Comparison of ENCODE assay signal across 8 mouse cellular contexts in the genomic region with DNA sequence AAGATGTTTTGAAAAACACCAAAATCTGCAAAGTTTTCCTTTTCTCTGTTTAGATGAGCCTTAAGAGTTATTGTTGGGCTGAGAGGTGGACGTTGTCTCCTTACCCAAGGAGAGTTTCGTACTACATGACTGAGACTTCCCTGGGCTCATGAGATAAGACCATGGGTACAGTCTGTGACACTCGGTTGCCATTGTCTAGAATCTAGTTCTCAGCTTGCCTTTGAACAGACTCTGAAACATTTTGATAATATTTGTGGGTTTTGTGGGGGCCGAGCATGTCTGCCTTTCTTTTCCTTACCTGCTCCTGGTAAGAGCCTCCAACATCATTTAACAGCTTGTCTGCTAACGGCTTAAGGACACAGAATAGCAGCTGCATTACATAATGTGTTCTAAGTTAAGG.
DNase-seq lines count a peak whose midpoint lies in the region; ATAC-seq and TF ChIP-seq lines count a peak whose summit lies in the region.

No protein-coding gene starts in this region.

- no peak for TF ChIP-seq POLR2A in heart, adult 2 months (IDR thresholded peaks at IDR 0.05; ENCODE audit: insufficient read depth, low read depth, low read length)

- no peaks in the 10 kb centered on the region for H3K79me2 ChIP-seq in heart, adult 2 months (replicated peaks; ENCODE audit: control insufficient read depth, insufficient read depth, low read length)

- H3K9ac ChIP-seq in heart, adult 2 months (ENCODE audit: low read depth, low read length), result no peak overlapping the region
- no peak overlapping the region for H3K9ac ChIP-seq in lung, embryonic 15.5 days
- H3K9ac ChIP-seq in liver, embryonic 13.5 days, result no peak overlapping the region

- peaks cover 20% of the 10 kb centered on the region for H3K36me3 ChIP-seq in heart, adult 2 months (ENCODE audit: control insufficient read depth, insufficient read depth, low read length)
- no peaks in the 10 kb centered on the region for H3K36me3 ChIP-seq in lung, embryonic 15.5 days
- H3K36me3 ChIP-seq in liver, embryonic 13.5 days, result no peaks in the 10 kb centered on the region

- TF ChIP-seq CTCF in heart, adult 2 months (IDR thresholded peaks at IDR 0.05), result no peak

- no peak for TF ChIP-seq EP300 in heart, adult 2 months (IDR thresholded peaks at IDR 0.05; ENCODE audit: insufficient read depth, low read depth, low read length)

- WGBS in heart, adult 2 months, result 54% methylated on average over 5 of the region's 5 CpGs
- 66% methylated on average over 5 of the region's 5 CpGs for WGBS in lung, embryonic 15.5 days
- 17% methylated on average over 5 of the region's 5 CpGs for WGBS in liver, embryonic 13.5 days (ENCODE audit: insufficient replicate concordance)

- intact Hi-C loops in heart, adult 2 months (cut with DNase I), result loop anchor here (2.0 to 5.0 kb wide), 5 partner anchors 54 to 399 kb away; partner anchors contain the start of gene E130114P18Rik

- peak overlapping the region; percentile 70 for H3K27ac ChIP-seq in heart, adult 2 months
- H3K27ac ChIP-seq in lung, embryonic 15.5 days, result no peak overlapping the region
- no peak overlapping the region for H3K27ac ChIP-seq in liver, embryonic 13.5 days

- H3K4me1 ChIP-seq in heart, adult 2 months (ENCODE audit: control insufficient read depth, insufficient read depth, low read length), result peaks cover 20% of the 10 kb centered on the region
- H3K4me1 ChIP-seq in lung, embryonic 15.5 days, result peaks cover 45% of the 10 kb centered on the region
- H3K4me1 ChIP-seq in liver, embryonic 13.5 days (replicated peaks), result peaks cover 16% of the 10 kb centered on the region

- H3K27me3 ChIP-seq in heart, adult 2 months (ENCODE audit: control insufficient read depth, insufficient read depth, low read length), result no peaks in the 10 kb centered on the region
- no peaks in the 10 kb centered on the region for H3K27me3 ChIP-seq in lung, embryonic 15.5 days
- no peaks in the 10 kb centered on the region for H3K27me3 ChIP-seq in liver, embryonic 13.5 days

- no peak overlapping the region for H3K4me3 ChIP-seq in heart, adult 2 months
- no peak overlapping the region for H3K4me3 ChIP-seq in lung, embryonic 15.5 days
- H3K4me3 ChIP-seq in liver, embryonic 13.5 days (replicated peaks), result no peak overlapping the region

- no peaks in the 10 kb centered on the region for H3K9me3 ChIP-seq in lung, embryonic 15.5 days
- no peaks in the 10 kb centered on the region for H3K9me3 ChIP-seq in liver, embryonic 13.5 days (replicated peaks)

- DNase-seq in heart, adult 2 months, result no peak
- no peak for DNase-seq in heart, adult 9 months (ENCODE audit: low spot score in 2 of 2)
- DNase-seq in lung, postnatal 14 days, result no peak
- DNase-seq in c-Kit-negative CD71-positive TER-119-positive erythroid progenitor cells, embryonic 14.5 days (ENCODE audit: low read depth, low spot score), result peak; percentile 0
- DNase-seq in liver, embryonic 13.5 days, result peak; percentile 23
- no peak for DNase-seq in embryo, embryonic 10.5 days (ENCODE audit: low spot score)
- DNase-seq in right cerebral cortex, postnatal 4 days, result no peak

- ATAC-seq in lung, embryonic 15.5 days (ENCODE audit: borderline replicate concordance, extremely low read depth, low FRiP score, low TSS enrichment), result no peak
- ATAC-seq in liver, embryonic 13.5 days (ENCODE audit: low read depth), result peak; percentile 88

- 0 out of 2 replicates have a peak overlapping the region, but pooled peaks have one; percentile 38 for H3K4me2 ChIP-seq in lung, embryonic 15.5 days
- H3K4me2 ChIP-seq in liver, embryonic 13.5 days, result no peak overlapping the region

Comparison
In these comparisons a context has a peak if more than half of its experiments do, and no peak if none do; other contexts are left out.
1. DNase-seq: peak in c-Kit-negative CD71-positive TER-119-positive erythroid progenitor cells, embryonic 14.5 days (single experiment) and liver, embryonic 13.5 days (single experiment); none in heart, adult 2 months (0 of 2), heart, adult 9 months (0 of 2), lung, postnatal 14 days (single experiment), embryo, embryonic 10.5 days (single experiment) and right cerebral cortex, postnatal 4 days (single experiment).